Comparison of ENCODE assay signal across 34 mouse cellular contexts in the genomic region with DNA sequence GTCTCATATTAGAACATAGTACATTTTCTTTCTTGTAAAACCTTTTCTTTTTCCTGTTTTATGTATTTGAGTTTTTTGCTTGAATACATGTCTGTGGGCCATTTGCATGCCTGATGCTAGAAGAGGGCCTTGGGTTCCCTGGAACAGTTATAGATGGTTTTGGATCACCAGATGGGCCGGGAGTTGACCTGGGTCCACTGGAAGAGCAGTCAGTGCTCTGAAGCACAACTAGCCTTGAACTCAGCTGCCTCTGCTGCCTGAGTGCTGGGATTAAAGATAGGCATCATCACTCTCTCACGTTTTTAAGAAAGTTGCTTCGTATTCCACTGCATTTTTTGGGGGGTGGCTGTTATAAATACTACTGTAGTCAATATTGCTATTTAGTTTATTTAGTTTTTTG.
"Had no signal": no experiment of that assay in that cellular context is flagged by ENCODE, and none has a peak within 500 bp of the region (broad histone marks: within the 10 kb centered on the region; RNA-seq: fewer than 3 reads in every experiment).

No protein-coding gene starts in this region.

- H3K27me3 ChIP-seq: heart, embryonic 12.5 days; heart, embryonic 13.5 days; heart, embryonic 15.5 days; hindbrain, embryonic 12.5 days; hindbrain, embryonic 13.5 days; hindbrain, embryonic 15.5 days; intestine, embryonic 15.5 days; kidney, embryonic 15.5 days had no signal

- H3K4me2 ChIP-seq: heart, embryonic 11.5 days; heart, embryonic 12.5 days; heart, embryonic 13.5 days; heart, embryonic 15.5 days; hindbrain, embryonic 12.5 days; hindbrain, embryonic 13.5 days; hindbrain, embryonic 14.5 days; hindbrain, embryonic 15.5 days; intestine, embryonic 15.5 days; kidney, embryonic 15.5 days had no signal

- H3K9ac ChIP-seq: heart, embryonic 12.5 days; heart, embryonic 13.5 days; heart, embryonic 15.5 days; hindbrain, embryonic 12.5 days; hindbrain, embryonic 13.5 days; hindbrain, embryonic 14.5 days; hindbrain, embryonic 15.5 days; intestine, embryonic 15.5 days; kidney, embryonic 15.5 days had no signal

- H3K4me3 ChIP-seq: heart, embryonic 10.5 days; heart, embryonic 12.5 days; heart, embryonic 13.5 days; heart, embryonic 15.5 days; hindbrain, embryonic 10.5 days; hindbrain, embryonic 12.5 days; hindbrain, embryonic 13.5 days; hindbrain, embryonic 15.5 days; intestine, embryonic 15.5 days; kidney, embryonic 15.5 days; layer of hippocampus, adult 2 months had no signal

- H3K36me3 ChIP-seq: heart, embryonic 15.5 days; hindbrain, embryonic 15.5 days; intestine, embryonic 15.5 days had no signal

- H3K27ac ChIP-seq: heart, embryonic 10.5 days; heart, embryonic 13.5 days; heart, embryonic 15.5 days; hindbrain, embryonic 10.5 days; hindbrain, embryonic 12.5 days; hindbrain, embryonic 13.5 days; hindbrain, embryonic 14.5 days; hindbrain, embryonic 15.5 days; hindbrain, postnatal 0 days; intestine, embryonic 15.5 days; kidney, embryonic 15.5 days; kidney, postnatal 0 days; layer of hippocampus, adult 2 months had no signal

- H3K9me3 ChIP-seq: heart, embryonic 10.5 days; heart, embryonic 12.5 days; heart, embryonic 13.5 days; heart, embryonic 15.5 days; hindbrain, embryonic 10.5 days; hindbrain, embryonic 12.5 days; hindbrain, embryonic 13.5 days; hindbrain, embryonic 15.5 days; intestine, embryonic 15.5 days; kidney, embryonic 15.5 days had no signal

- ATAC-seq: hindbrain, embryonic 16.5 days; hindbrain, postnatal 0 days; inflammation-experienced regulatory T-cells, adult 6 months; intestine, embryonic 15.5 days; intestine, embryonic 16.5 days; intestine, postnatal 0 days had no signal

- DNase-seq: heart, postnatal 10 days; heart, postnatal 14 days; heart, postnatal 36 days; kidney, adult 11 months; kidney, adult 18-20 months; kidney, adult 2 months; kidney, adult 8-10 months; kidney, adult 9 months; kidney, postnatal 10 days; kidney, postnatal 14 days; kidney, postnatal 25 days; kidney, postnatal 36 days; kidney, postnatal 4 days; layer of hippocampus, adult 9-11 months; layer of hippocampus, postnatal 36 days had no signal
